Mouse (Mus musculus) heart, embryonic 12.5 days (tissue): Measurements from ENCODE around the gene Fam20b. TPM values are rescaled to one million over a fixed set of nuclear protein-coding genes. Genes with fewer than 3 reads are reported as not detected.
A peak's percentile ranks its signal among the peaks of the same experiment; 100 is the strongest.

Experiments used
- ATAC-seq: fragments of 200-750 bp; cut with Nextera tagmentation; 2 replicates; pipeline ENCODE4 v1.8.0; 2017; ENCODE audit warnings: moderate TSS enrichment, moderate library complexity; ENCODE audit not compliant: insufficient number of reproducible peaks, low FRiP score
- H3K27ac ChIP-seq: fragments of 300-500 bp; sonication (generic); 2 replicates; pipeline ENCODE4 v1.5.1; 2016; ENCODE audit warnings: mild to moderate bottlenecking, moderate library complexity; ENCODE audit not compliant: poor library complexity, severe bottlenecking
- H3K27me3 ChIP-seq: fragments of 300-500 bp; sonication (generic); replicated peaks from 2 replicates; pipeline ENCODE4 v1.6.1; 2016; ENCODE audit warnings: mild to moderate bottlenecking, moderate library complexity
- H3K36me3 ChIP-seq: fragments of 300-500 bp; sonication (generic); 2 replicates; pipeline ENCODE4 v1.6.1; 2016; ENCODE audit warnings: mild to moderate bottlenecking, moderate library complexity
- H3K4me1 ChIP-seq: fragments of 300-500 bp; sonication (generic); replicated peaks from 2 replicates; pipeline ENCODE4 v1.6.1; 2016; ENCODE audit warnings: mild to moderate bottlenecking
- H3K4me2 ChIP-seq: fragments of 300-500 bp; sonication (generic); 2 replicates; pipeline ENCODE4 v1.6.1; 2016; ENCODE audit warnings: mild to moderate bottlenecking, moderate library complexity
- H3K4me3 ChIP-seq: fragments of 300-500 bp; sonication (generic); 2 replicates; pipeline ENCODE4 v1.5.1; 2016; ENCODE audit warnings: mild to moderate bottlenecking
- H3K9ac ChIP-seq: fragments of 300-500 bp; sonication (generic); 2 replicates; pipeline ENCODE4 v1.6.1; 2016; ENCODE audit warnings: mild to moderate bottlenecking, moderate library complexity
- H3K9me3 ChIP-seq: fragments of 300-500 bp; sonication (generic); replicated peaks from 2 replicates; pipeline ENCODE4 v1.6.1; 2016; ENCODE audit warnings: mild to moderate bottlenecking, moderate library complexity
- WGBS: fragments of 180-500 bp; shearing (Covaris S2); methylation state at CpG from one replicate; pipeline ENCODE4 v1.1.7; 2016; 5-methylcytosine and 5-hydroxymethylcytosine counted together
- polyA plus RNA-seq: library from polyadenylated mRNA; unstranded; fragments of >200 nt; fragmentation: Nextera tagmentation; extraction: Ambion mirVana; gene quantifications from 2 replicates; pipeline ENCODE4 v1.2.1, GENCODE M21; 2016

The Fam20b gene
- polyA plus RNA-seq, 1 experiment from 2014 or later = 30.2 TPM

DNA sequence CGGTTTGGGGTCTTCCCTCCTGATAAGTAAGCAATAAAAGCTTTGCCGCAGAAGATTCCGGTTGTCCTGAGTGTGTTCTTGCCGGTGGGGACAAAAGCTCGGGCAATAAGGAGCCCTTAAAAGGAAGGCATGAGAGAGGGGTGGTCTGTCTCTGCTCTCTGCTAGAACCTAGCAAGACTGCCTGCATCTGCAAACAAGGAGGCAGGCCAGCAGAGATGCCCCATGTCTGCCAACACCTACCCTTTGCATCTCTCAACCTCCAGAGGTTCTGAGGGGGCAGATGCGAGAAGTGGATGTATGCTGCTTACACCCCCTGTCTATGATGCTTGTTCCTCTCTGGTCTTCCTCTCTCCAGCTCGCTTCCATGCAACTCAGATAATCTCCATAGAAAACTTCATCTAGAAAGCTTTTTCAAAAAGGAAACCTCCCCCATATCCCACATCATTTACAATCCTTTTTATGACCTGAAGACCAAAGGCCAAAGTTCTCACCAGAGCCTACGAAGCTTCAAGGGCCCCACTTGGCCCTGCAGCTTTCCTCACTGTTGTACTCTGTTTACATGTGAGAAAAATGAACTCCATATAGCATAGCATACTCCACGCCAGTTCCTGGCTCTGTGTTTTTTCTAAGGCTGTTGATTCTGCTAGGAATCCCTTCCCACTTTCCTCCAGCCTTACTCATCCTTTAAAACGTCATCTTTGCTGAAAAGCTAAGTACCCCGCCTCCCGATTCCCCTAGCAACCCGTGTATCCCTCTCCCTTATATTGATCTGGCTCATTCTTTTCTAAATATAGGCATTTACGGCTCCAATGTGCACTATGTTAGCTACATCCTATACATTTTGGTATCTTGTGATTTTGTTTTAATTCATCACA is 8.6 kb upstream of the Fam20b start:
- WGBS = 74% methylated on average over 14 of the region's 14 CpGs

GRCm38 (mm10) chr1:156722089-156722488 is 3.2 kb upstream of the Fam20b start:
- H3K4me1 ChIP-seq = peaks cover 7% of the 10 kb centered on the region

More for the DNA sequence above, 8.6 kb upstream of the Fam20b start:
- Histone ChIP-seq H3K9ac (no peak overlapping the region), H3K36me3 (no peaks in the 10 kb centered on the region), H3K4me2 (no peak overlapping the region), H3K4me1 (peaks cover 2% of the 10 kb centered on the region; the same call in 1 of the 2 replicates), H3K9me3 (no peaks in the 10 kb centered on the region), H3K27me3 (peaks cover 12% of the 10 kb centered on the region; the same call in 1 of the 2 replicates), H3K4me3 (no peak overlapping the region), H3K27ac (no peak overlapping the region)
- ATAC-seq = no peak

DNA sequence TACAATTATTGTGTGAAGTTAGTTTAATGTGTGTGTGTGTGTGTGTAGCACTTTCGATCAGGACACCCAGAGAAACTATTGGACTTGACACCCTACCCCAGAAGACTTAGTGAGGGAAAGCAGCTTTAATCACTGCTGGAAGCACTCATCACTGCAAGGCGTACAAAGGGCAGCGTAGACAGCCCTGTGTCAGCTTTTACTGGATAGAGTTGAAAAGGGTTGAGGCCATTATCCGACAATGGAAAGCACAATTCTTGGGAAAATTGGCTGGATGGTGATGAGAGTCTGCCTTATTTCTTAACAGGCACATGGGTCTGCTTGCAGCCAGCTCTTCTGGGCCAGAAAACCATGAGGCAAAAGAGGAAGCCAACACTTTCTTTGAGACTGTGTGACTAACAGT is 1.2 kb upstream of the Fam20b start:
- no peak overlapping the region for H3K4me3 ChIP-seq
- peak overlapping the region; percentile 85; the same call in 1 of the 2 replicates for H3K4me2 ChIP-seq
- 54% methylated on average over 4 of the region's 4 CpGs for WGBS
- no peaks in the 10 kb centered on the region for H3K9me3 ChIP-seq
- H3K4me1 ChIP-seq = peaks cover 19% of the 10 kb centered on the region
- peaks cover 5% of the 10 kb centered on the region; the same call in 1 of the 2 replicates for H3K36me3 ChIP-seq
- H3K9ac ChIP-seq = 0 out of 2 replicates have a peak overlapping the region, but pooled peaks have one; percentile 83
- H3K27me3 ChIP-seq = peaks cover 26% of the 10 kb centered on the region
- H3K27ac ChIP-seq = no peak overlapping the region
- ATAC-seq = no peak

More at GRCm38 (mm10) chr1:156722089-156722488, 3.2 kb upstream of the Fam20b start:
- Histone ChIP-seq H3K27me3 (peaks cover 26% of the 10 kb centered on the region), H3K9ac (no peak overlapping the region), H3K9me3 (no peaks in the 10 kb centered on the region), H3K27ac (no peak overlapping the region), H3K4me2 (no peak overlapping the region), H3K4me3 (no peak overlapping the region), H3K36me3 (no peaks in the 10 kb centered on the region)
- WGBS = 57% methylated on average over 6 of the region's 6 CpGs
- no peak for ATAC-seq

DNA sequence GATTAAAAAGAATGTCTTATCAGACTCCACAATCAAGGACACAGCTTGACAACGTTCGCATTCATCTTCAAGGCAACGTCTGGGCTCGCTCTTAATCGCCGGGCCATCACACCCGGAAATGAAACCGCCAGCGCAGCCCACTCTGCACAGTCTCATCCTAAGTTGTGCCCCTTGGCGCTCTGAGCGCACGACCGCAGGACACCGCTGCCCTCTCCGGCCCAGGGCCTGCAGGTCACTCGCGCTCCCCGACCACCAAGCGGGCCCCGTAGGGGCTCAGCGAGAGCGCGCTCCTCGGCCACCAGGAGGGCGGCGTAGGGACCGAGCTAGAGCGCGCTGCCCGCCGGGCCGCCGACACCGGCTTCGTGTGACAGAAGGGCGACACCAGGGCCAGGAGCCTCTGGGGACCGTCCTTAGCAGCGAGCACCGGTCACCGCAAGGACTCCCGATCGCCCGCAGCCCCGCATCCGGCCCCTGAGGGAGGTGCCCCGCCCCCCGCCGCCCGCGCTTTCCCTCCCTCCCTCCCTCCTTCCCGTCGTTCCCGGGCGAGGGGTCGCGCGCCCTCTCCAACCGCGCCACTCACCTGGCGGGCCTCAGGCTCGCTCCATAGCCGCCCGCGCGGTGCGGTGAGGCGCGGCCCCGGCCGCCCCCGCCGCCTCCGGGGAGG is 468 bp downstream of the Fam20b start:
- no peak; the same call in 1 of the 2 replicates for ATAC-seq
- peaks cover 16% of the 10 kb centered on the region for H3K27me3 ChIP-seq
- H3K4me3 ChIP-seq = peak overlapping the region; percentile 77
- peaks cover 5% of the 10 kb centered on the region; the same call in 1 of the 2 replicates for H3K36me3 ChIP-seq
- WGBS = under 1% methylated on average over 69 of the region's 73 CpGs
- peak overlapping the region; percentile 89 for H3K27ac ChIP-seq
- peak overlapping the region; percentile 85 for H3K4me2 ChIP-seq
- H3K9me3 ChIP-seq = no peaks in the 10 kb centered on the region
- peak overlapping the region; percentile 83 for H3K9ac ChIP-seq
- H3K4me1 ChIP-seq = peaks cover 19% of the 10 kb centered on the region

GRCm38 (mm10) chr1:156717751-156718285 is 1.1 kb downstream of the Fam20b start:
- peak overlapping the region; percentile 83 for H3K9ac ChIP-seq
- H3K27ac ChIP-seq = peak overlapping the region; percentile 89
- H3K27me3 ChIP-seq = peaks cover 14% of the 10 kb centered on the region
- WGBS = 17% methylated on average over 13 of the region's 13 CpGs
- peaks cover 5% of the 10 kb centered on the region; the same call in 1 of the 2 replicates for H3K36me3 ChIP-seq
- no peaks in the 10 kb centered on the region for H3K9me3 ChIP-seq
- H3K4me3 ChIP-seq = peak overlapping the region; percentile 77
- ATAC-seq = no peak
- H3K4me2 ChIP-seq = peak overlapping the region; percentile 85
- peaks cover 19% of the 10 kb centered on the region for H3K4me1 ChIP-seq

GRCm38 (mm10) chr1:156716681-156717080 is 2.2 kb downstream of the Fam20b start:
- Histone ChIP-seq H3K9me3 (no peaks in the 10 kb centered on the region), H3K4me1 (peaks cover 19% of the 10 kb centered on the region), H3K27me3 (peaks cover 9% of the 10 kb centered on the region), H3K4me2 (no peak overlapping the region), H3K27ac (no peak overlapping the region), H3K9ac (no peak overlapping the region), H3K36me3 (peaks cover 5% of the 10 kb centered on the region; the same call in 1 of the 2 replicates), H3K4me3 (no peak overlapping the region)
- no peak for ATAC-seq
- 83% methylated on average over 6 of the region's 6 CpGs for WGBS

- peaks cover 14% of the 10 kb centered on the region for H3K4me1 ChIP-seq
- peak overlapping the region; percentile 12; the same call in 1 of the 2 replicates for H3K27ac ChIP-seq
- H3K4me2 ChIP-seq = peak overlapping the region; percentile 39
- WGBS = 50% methylated on average over 10 of the region's 10 CpGs
- no peaks in the 10 kb centered on the region for H3K9me3 ChIP-seq
- H3K9ac ChIP-seq = no peak overlapping the region
- peaks cover 5% of the 10 kb centered on the region for H3K36me3 ChIP-seq
- H3K4me3 ChIP-seq = no peak overlapping the region
- ATAC-seq = no peak
- H3K27me3 ChIP-seq = no peaks in the 10 kb centered on the region
Observed at GRCm38 (mm10) chr1:156710472-156711098, 8.3 kb downstream of the Fam20b start.

DNA sequence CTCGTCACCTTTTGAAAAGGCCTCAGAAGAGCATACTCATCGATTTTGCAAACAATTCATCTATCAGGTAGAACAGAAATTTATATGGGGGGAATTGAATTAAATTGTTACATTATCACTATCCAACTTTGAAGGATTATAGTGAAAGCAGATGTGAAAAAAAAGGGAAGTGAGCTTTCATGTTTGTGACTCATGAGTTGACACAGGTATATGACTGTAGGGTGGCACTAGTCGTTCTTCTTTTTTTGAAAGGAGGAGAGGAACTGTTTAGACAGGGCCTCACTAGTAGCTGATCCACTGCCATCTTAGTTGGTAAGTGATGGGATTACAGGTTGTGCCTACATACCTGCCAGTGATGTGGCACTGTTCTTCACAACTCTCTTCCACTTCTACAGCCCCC is 10.2 kb downstream of the Fam20b start:
- no peaks in the 10 kb centered on the region for H3K9me3 ChIP-seq
- H3K4me1 ChIP-seq = peaks cover 13% of the 10 kb centered on the region
- WGBS = 89% methylated on average over 3 of the region's 3 CpGs
- ATAC-seq = no peak
- peaks cover 23% of the 10 kb centered on the region for H3K36me3 ChIP-seq
- H3K4me3 ChIP-seq = no peak overlapping the region
- H3K27me3 ChIP-seq = no peaks in the 10 kb centered on the region
- no peak overlapping the region for H3K4me2 ChIP-seq
- H3K27ac ChIP-seq = no peak overlapping the region
- H3K9ac ChIP-seq = no peak overlapping the region

DNA sequence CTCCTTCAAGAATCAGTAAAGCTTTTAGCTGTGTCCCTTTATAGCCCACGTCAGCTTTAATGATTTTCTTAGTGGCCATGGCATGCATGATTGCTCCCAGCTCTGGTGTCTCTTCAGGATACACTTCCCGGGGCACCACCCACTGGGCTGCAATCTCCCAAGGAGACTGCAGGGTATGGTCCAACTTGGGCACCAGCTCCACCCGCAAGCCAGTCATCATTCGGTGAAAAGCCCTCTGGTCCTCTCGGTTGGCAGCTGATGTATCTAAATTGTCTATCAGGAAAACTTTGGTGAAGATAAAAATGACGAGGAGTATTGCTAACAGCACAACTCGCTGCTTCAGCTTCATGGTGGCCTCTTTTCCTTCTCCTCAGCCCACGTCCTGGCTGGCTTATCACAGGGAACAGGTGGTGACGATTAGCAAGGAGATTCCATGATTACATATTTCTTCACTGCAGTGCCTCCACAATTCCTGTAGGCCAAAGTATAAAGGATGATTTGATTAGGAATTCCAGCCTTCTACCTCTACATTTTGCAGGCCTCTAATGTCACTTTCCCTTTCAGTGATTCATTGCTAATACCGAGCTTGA is 13.1 kb downstream of the Fam20b start:
- WGBS = 65% methylated on average over 10 of the region's 10 CpGs
- Histone ChIP-seq H3K27ac (no peak overlapping the region), H3K4me1 (peaks cover 9% of the 10 kb centered on the region), H3K36me3 (peaks cover 46% of the 10 kb centered on the region), H3K9me3 (no peaks in the 10 kb centered on the region), H3K4me2 (no peak overlapping the region), H3K9ac (no peak overlapping the region), H3K27me3 (no peaks in the 10 kb centered on the region), H3K4me3 (no peak overlapping the region)
- no peak for ATAC-seq

DNA sequence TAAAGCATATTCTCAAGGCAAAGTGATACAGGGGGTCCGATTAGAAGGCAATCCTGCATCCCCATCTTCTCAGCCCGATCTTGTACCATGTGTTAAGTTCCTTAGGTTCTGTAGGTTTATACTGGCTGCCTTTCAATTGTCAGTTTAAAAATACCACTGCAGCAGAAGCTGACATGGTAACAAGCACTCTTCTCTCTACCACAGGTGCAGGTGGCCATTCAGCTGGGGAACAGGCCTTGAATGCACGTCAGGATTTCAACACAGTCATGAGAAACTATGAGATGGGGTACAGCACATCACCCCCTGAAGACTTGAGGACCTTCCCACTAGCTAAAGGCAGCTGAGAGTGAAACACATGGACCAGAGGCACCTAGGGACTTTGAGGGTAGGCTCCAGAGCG is 15.4 kb downstream of the Fam20b start:
- H3K27ac ChIP-seq = no peak overlapping the region
- H3K4me1 ChIP-seq = no peaks in the 10 kb centered on the region
- no peak overlapping the region for H3K4me3 ChIP-seq
- WGBS = 87% methylated on average over 4 of the region's 4 CpGs
- no peaks in the 10 kb centered on the region for H3K9me3 ChIP-seq
- ATAC-seq = no peak
- no peak overlapping the region for H3K4me2 ChIP-seq
- no peaks in the 10 kb centered on the region for H3K27me3 ChIP-seq
- peaks cover 65% of the 10 kb centered on the region for H3K36me3 ChIP-seq
- H3K9ac ChIP-seq = no peak overlapping the region
